Mouse (Mus musculus) myocyte (in vitro differentiated cells): ENCODE data around the gene Nrl.

ENCODE experiments used
- MYOD1 ChIP-seq, 3 experiments: IDR thresholded peaks; one replicate each; pipeline ENCODE4 v1.6.1; 2011; ENCODE audit warnings: control low read depth in 2 of 3, low read depth in 2 of 3, mild to moderate bottlenecking in 2 of 3, moderate library complexity in 1 of 3; ENCODE audit not compliant: insufficient read length in 2 of 3, control insufficient read depth in 1 of 3
- TCF12 ChIP-seq: IDR thresholded peaks from one replicate; pipeline ENCODE4 v1.6.1; 2011; ENCODE audit warnings: mild to moderate bottlenecking, control low read depth; ENCODE audit not compliant: poor library complexity, insufficient read depth, severe bottlenecking

- TF ChIP-seq TCF12 (no peak), MYOD1 (IDR thresholded peaks at IDR 0.05; ENCODE audit: control insufficient read depth in 1 of 3, insufficient read length in 2 of 3, low read depth in 2 of 3) (no peak)
Measured at GRCm38 (mm10) chr14:55515846-55516245, 8.9 kb downstream of the Nrl start.
